Mouse (Mus musculus): ENCODE measurements around the gene Ccdc27.

Ccdc27 gene

DNA sequence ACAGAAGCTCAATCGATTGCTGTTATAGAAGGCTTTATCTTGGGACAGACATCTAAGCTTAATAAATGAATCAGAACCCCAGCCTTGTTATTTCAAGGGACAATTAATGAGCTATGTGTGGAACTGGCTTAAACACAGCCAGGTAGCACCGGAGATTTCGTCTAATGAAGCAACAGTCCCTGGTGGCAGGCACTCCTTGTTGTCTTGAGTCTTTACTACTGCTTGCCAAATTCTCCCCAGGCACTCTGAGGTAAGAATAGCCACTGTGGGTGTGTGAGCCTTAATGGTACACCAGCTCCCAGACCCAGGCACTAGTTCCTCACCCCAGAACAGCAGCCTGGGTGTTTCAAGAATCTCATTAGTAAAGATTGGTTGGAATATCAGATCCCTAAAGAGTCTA, 8.9 kb upstream of the Ccdc27 start:
- TF ChIP-seq POU5F1 (IDR thresholded peaks at IDR 0.05; ENCODE audit: borderline replicate concordance, low read length) (no peak), CTCF (conservative IDR thresholded peaks at IDR 0.05; ENCODE audit: low read length) (no peak), NANOG (IDR thresholded peaks at IDR 0.05; ENCODE audit: borderline replicate concordance, low read length) (no peak)

DNA sequence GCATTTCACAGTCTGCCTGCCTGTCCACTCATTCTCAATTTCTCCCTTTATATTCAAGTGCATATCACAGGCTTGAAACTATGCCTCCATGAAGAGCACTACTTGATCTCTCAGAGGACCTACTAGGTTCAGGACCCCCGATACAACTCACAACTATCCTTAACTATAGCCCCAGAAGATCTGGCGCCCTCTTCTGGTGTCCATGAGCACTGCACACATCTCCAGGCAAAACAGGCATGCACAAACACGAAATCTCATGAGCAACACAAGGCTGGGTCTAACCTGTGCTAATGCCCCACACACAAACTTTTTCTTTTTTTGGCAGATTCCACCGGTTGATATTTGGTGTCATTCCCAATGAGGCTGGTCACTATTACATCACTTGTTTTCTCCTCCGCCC, 3.4 kb upstream of the Ccdc27 start:
- Histone ChIP-seq H3K27me3 (ENCODE audit: insufficient read depth, low read length) (peaks cover 61% of the 10 kb centered on the region), H3K4me3 (replicated peaks; ENCODE audit: low read length) (no peak overlapping the region), H3K36me3 (ENCODE audit: insufficient read depth, low read length) (no peaks in the 10 kb centered on the region), H3K9me3 (ENCODE audit: low read length) (no peaks in the 10 kb centered on the region), H3K4me1 (replicated peaks; ENCODE audit: low read depth, low read length) (no peaks in the 10 kb centered on the region)
- TF ChIP-seq POU5F1 (IDR thresholded peaks at IDR 0.05; ENCODE audit: borderline replicate concordance, low read length) = no peak
- peak; percentile 62 for TF ChIP-seq CTCF (conservative IDR thresholded peaks at IDR 0.05; ENCODE audit: low read length)
- TF ChIP-seq NANOG (IDR thresholded peaks at IDR 0.05; ENCODE audit: borderline replicate concordance, low read length) = no peak

More for the DNA sequence above, 8.9 kb upstream of the Ccdc27 start:
- Histone ChIP-seq H3K27me3 (ENCODE audit: insufficient read depth, low read length) (peaks cover 62% of the 10 kb centered on the region), H3K36me3 (ENCODE audit: insufficient read depth, low read length) (no peaks in the 10 kb centered on the region), H3K9me3 (ENCODE audit: low read length) (no peaks in the 10 kb centered on the region), H3K4me1 (replicated peaks; ENCODE audit: low read depth, low read length) (no peaks in the 10 kb centered on the region), H3K4me3 (replicated peaks; ENCODE audit: low read length) (no peak overlapping the region)

DNA sequence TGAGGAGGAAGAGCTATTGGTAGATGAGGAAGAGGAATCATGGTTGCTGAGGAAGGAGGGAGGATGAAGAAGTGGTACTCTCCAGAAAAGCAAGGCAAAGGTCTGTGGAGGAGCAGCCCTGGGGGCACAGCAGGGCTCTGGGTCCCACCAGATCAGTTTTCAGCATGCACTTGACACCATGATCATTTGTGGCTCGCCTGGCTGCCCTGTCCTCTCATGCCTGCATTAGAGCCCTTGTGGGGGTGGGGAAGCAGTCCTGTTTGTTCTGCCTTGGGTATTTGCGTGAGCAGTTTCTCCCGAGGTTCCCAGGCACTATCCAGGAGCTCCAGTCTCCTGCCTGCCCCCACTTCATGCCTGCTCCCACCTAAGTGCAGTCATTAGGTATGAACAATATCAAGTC, 5.4 kb downstream of the Ccdc27 start:
- Histone ChIP-seq H3K4me3 (replicated peaks; ENCODE audit: low read length) (no peak overlapping the region), H3K36me3 (ENCODE audit: insufficient read depth, low read length) (no peaks in the 10 kb centered on the region), H3K9me3 (ENCODE audit: low read length) (no peaks in the 10 kb centered on the region), H3K4me1 (replicated peaks; ENCODE audit: low read depth, low read length) (no peaks in the 10 kb centered on the region), H3K27me3 (ENCODE audit: insufficient read depth, low read length) (peaks cover 94% of the 10 kb centered on the region)
- TF ChIP-seq POU5F1 (IDR thresholded peaks at IDR 0.05; ENCODE audit: borderline replicate concordance, low read length) (no peak), NANOG (IDR thresholded peaks at IDR 0.05; ENCODE audit: borderline replicate concordance, low read length) (no peak)

DNA sequence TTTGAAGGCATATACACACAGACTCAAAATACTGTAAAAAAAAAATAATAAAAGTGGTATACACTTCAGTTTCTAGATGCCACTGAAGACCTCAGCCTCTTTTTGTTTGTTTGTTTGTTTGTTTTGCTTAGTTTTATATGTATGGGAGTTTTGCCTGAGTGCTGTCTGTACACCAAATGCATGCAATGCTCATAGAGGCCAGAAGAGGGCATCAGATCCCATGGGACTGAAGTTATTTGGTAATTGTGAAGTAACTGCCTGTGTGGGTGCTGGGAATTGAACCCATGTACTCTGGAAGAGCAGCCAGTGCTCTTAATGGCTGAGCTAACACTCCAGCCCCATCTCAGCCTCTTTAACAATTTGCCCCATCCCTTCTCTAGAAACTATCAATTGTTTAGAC, 13.8 kb downstream of the Ccdc27 start:
- Histone ChIP-seq H3K4me3 (replicated peaks; ENCODE audit: low read length) (no peak overlapping the region), H3K36me3 (ENCODE audit: insufficient read depth, low read length) (no peaks in the 10 kb centered on the region), H3K27me3 (ENCODE audit: insufficient read depth, low read length) (peaks cover 76% of the 10 kb centered on the region), H3K9me3 (ENCODE audit: low read length) (no peaks in the 10 kb centered on the region), H3K4me1 (replicated peaks; ENCODE audit: low read depth, low read length) (peaks cover 23% of the 10 kb centered on the region)
- no peak for TF ChIP-seq POU5F1 (IDR thresholded peaks at IDR 0.05; ENCODE audit: borderline replicate concordance, low read length)
- no peak for TF ChIP-seq NANOG (IDR thresholded peaks at IDR 0.05; ENCODE audit: borderline replicate concordance, low read length)
- peak; percentile 76 for TF ChIP-seq CTCF (conservative IDR thresholded peaks at IDR 0.05; ENCODE audit: low read length)

DNA sequence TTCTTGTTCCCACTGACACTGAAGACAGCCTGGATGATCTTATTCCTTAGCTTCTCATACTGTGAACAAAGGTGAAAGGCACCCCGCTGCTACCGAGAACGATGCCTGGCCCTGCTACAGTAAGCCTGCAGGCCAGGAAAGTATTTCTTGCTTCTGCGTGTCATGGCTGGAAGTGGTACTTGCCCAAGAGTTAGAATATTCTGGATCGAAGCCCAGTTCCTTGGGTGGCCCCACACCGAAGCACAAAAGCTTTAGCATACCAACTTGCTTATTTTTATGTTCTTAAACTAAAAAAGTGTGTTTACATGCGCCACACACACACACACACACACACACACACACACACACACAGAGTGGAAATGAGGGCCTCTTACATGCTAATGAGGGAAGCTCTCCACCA, 14.4 kb downstream of the Ccdc27 start:
- Histone ChIP-seq H3K4me1 (replicated peaks; ENCODE audit: low read depth, low read length) (peaks cover 23% of the 10 kb centered on the region), H3K36me3 (ENCODE audit: insufficient read depth, low read length) (no peaks in the 10 kb centered on the region)
- TF ChIP-seq CTCF (conservative IDR thresholded peaks at IDR 0.05; ENCODE audit: low read length) = no peak
- TF ChIP-seq NANOG (IDR thresholded peaks at IDR 0.05; ENCODE audit: borderline replicate concordance, low read length) = no peak
- TF ChIP-seq POU5F1 (IDR thresholded peaks at IDR 0.05; ENCODE audit: borderline replicate concordance, low read length) = no peak

DNA sequence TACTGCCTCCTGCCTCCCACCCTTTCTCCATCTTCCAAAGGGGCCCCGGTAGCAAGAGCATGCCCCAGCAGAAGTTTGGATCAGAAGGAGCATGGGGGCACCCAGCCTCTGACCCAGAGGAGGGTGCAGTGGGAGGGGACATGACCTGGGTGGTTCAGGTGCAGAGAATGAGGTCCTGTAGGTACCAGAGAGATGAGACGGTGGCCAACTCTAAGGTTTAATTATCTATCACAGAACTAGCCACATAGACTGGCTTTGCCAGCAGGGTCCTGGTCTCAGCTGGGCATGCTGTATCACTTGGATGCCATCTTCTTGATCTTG, 16.1 kb downstream of the Ccdc27 start:
- Histone ChIP-seq H3K9me3 (ENCODE audit: low read length) (no peaks in the 10 kb centered on the region), H3K27me3 (ENCODE audit: insufficient read depth, low read length) (peaks cover 63% of the 10 kb centered on the region), H3K4me1 (replicated peaks; ENCODE audit: low read depth, low read length) (peaks cover 37% of the 10 kb centered on the region), H3K36me3 (ENCODE audit: insufficient read depth, low read length) (peaks cover 12% of the 10 kb centered on the region), H3K4me3 (replicated peaks; ENCODE audit: low read length) (peak overlapping the region; percentile 65)
- no peak for TF ChIP-seq CTCF (conservative IDR thresholded peaks at IDR 0.05; ENCODE audit: low read length)
- TF ChIP-seq NANOG (IDR thresholded peaks at IDR 0.05; ENCODE audit: borderline replicate concordance, low read length) = no peak
- TF ChIP-seq POU5F1 (IDR thresholded peaks at IDR 0.05; ENCODE audit: borderline replicate concordance, low read length) = no peak

More for the DNA sequence above, 14.4 kb downstream of the Ccdc27 start:
- Histone ChIP-seq H3K27me3 (ENCODE audit: insufficient read depth, low read length) (peaks cover 72% of the 10 kb centered on the region), H3K4me3 (replicated peaks; ENCODE audit: low read length) (no peak overlapping the region), H3K9me3 (ENCODE audit: low read length) (no peaks in the 10 kb centered on the region)

DNA sequence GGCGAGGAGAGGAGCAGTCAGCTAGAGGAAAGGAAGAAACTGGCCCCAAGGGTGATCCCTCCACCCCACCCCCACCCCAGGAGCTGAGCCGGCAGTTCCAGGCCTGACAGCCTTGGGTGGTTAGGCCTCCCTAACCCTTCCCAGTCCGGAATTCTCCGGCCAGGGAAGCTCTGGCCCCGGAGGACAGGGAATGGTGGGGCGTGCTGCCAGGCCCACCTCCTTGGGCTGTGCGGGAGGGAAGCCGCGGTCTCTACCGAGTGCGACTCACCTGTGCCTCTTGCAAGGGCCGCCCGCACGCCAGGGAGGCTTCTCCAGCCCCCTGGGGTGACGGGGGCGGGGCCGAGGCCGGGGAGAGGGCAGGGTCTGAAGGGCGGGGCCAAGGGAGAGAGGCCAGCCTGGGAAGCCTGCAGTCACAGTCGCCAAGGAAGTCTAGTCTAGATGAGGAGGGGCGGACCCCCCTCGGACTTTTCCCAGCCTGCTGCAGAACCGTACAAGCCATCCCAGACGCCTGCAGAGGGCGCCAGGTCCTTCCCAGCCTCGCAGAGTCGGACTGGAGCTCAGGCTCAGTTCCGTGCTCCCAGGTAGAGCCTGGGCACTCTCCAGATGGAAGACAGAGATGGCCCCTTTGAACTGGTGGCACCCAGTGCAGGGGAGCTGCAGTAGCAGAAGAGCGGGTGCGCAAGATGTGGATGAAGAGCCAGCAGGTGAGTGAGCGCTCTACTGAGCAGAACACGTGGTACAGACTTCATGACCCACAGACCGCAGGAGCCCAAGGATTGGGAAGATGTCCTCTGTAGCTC, 16.6 kb downstream of the Ccdc27 start, which contains the start of gene Smim1:
Gene Smim1, minus strand, starts transcription at position 590 of the 800 bp plus-strand sequence.
- Histone ChIP-seq H3K9me3 (ENCODE audit: low read length) (no peaks in the 10 kb centered on the region), H3K4me3 (replicated peaks; ENCODE audit: low read length) (peak within 1 kb of the TSS; percentile 65), H3K36me3 (ENCODE audit: insufficient read depth, low read length) (peaks cover 18% of the 10 kb centered on the region), H3K4me1 (replicated peaks; ENCODE audit: low read depth, low read length) (peaks cover 41% of the 10 kb centered on the region), H3K27me3 (ENCODE audit: insufficient read depth, low read length) (peaks cover 58% of the 10 kb centered on the region)
- no peak for TF ChIP-seq POU5F1 (IDR thresholded peaks at IDR 0.05; ENCODE audit: borderline replicate concordance, low read length)
- no peak for TF ChIP-seq NANOG (IDR thresholded peaks at IDR 0.05; ENCODE audit: borderline replicate concordance, low read length)
- TF ChIP-seq CTCF (conservative IDR thresholded peaks at IDR 0.05; ENCODE audit: low read length) = peak; percentile 41

DNA sequence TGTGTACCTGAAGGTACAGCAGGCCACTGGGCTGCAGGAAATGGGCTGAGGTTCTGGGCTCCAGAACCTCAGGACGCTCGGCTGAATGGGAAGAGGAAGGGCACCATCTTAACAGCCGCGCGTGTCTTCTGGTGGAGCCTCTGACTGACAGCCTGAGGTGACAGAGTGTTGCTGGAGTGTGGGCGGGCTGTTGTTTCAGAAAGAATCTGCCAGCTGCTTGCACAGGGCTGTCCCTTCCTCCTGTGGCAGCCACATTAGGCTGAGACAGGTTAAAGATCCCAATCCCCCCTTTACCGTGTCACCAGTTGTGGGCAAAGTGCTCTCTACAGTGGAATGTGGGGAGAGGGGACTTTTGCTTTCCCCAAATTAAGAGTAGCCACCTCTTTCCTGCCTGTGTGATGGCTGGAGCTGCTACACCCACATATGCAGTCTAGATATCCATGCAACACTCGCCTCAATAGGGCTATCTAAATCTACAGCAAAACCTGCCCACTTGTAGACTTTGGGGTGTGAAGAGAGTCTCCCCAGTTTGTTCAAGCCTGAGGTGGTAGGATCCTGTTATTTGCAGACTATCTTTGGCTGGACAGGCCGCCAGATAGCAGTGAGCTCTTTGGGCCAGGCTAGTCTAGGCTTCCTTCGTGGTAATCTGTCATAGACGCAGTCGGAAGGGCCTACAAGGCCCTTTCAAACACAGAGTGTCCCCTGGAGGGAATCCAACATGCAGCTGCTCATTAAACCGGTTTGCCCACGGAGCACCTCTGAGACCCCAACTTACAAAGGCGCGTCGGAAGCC, 17.6 kb downstream of the Ccdc27 start:
- Histone ChIP-seq H3K9me3 (ENCODE audit: low read length) (no peaks in the 10 kb centered on the region), H3K4me3 (replicated peaks; ENCODE audit: low read length) (peak overlapping the region; percentile 65; the same call in 1 of the 2 replicates), H3K27me3 (ENCODE audit: insufficient read depth, low read length) (peaks cover 49% of the 10 kb centered on the region), H3K4me1 (replicated peaks; ENCODE audit: low read depth, low read length) (peaks cover 43% of the 10 kb centered on the region), H3K36me3 (ENCODE audit: insufficient read depth, low read length) (peaks cover 27% of the 10 kb centered on the region)
- no peak for TF ChIP-seq CTCF (conservative IDR thresholded peaks at IDR 0.05; ENCODE audit: low read length)
- no peak for TF ChIP-seq POU5F1 (IDR thresholded peaks at IDR 0.05; ENCODE audit: borderline replicate concordance, low read length)
- TF ChIP-seq NANOG (IDR thresholded peaks at IDR 0.05; ENCODE audit: borderline replicate concordance, low read length) = no peak

Data from E14TG2a.4 (cell line).